Mouse (Mus musculus): Measurements from ENCODE around the gene Spata5.

Gene Spata5

DNA sequence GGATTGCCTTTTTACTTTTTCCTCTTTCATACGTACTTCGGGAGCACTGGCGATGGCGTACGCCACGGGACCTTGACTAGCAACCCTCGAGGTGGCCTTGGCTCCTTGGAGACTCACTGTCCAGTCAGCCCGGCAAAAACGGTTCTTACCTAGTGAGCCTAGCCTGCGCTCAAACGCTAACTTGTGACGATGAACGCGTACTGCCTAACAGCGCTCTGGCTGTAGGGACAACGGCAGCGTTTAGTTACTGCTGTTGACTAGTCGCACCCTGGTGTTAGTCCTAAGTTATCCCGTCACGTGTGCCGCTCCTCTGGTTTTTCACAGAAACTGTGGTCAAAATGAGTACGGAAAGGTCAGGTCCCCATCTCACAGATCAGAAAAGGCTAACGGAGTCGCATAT, 945 bp downstream of the Spata5 start:
- DNase-seq (ENCODE audit: low spot score in 2 of 2), result no peak

DNA sequence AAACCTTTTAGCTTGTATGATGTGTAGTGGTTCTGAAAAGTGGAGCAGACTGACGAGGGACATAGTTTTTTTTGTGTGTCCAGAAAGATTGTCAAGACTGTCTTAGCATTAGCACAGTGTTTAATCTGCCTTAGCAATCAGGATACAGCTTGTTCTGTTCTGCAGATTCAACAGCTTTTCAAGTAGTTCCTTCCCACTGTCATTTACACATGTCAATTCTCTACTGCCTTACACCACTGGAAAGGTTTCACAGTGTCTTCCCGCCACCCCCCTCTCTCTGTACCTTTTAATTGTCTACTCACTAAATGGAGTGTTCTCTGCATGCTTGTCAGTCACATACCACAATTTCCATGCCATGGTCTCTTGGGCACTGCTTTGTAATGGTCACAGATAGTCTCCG, 1.5 kb downstream of the Spata5 start:
- no peak for DNase-seq (ENCODE audit: low spot score in 2 of 2)

- no peak for DNase-seq (ENCODE audit: low spot score in 2 of 2)
Observed at GRCm38 (mm10) chr3:37426069-37426468, 6.4 kb downstream of the Spata5 start.

DNA sequence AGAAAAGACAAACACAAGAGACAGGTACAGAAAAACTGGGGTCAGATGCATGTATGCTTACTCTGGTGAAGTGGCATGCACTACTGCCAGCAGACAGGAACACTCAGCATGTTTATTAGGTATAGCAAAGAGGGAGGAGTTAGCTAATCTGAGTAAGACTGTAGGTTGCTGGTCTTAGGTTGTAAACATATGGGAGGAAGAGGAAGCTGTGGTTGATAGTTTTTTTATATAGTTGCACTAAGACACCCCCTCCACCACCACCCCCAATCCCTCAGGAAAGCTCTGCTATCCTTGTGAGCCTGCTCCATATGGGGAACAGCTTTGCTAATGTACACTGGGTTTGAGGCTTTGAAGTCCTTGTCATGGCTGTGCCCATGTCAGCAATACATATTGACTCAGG, 10.7 kb downstream of the Spata5 start:
- DNase-seq (ENCODE audit: low spot score in 2 of 2), result no peak

GRCm38 (mm10) chr3:37439770-37440169, 20.1 kb downstream of the Spata5 start:
- DNase-seq (ENCODE audit: low spot score in 2 of 2), result no peak

- DNase-seq (ENCODE audit: low spot score in 2 of 2), result no peak
Observed at GRCm38 (mm10) chr3:37443409-37443808, 23.7 kb downstream of the Spata5 start.

GRCm38 (mm10) chr3:37455992-37456391, 36.3 kb downstream of the Spata5 start:
- DNase-seq (ENCODE audit: low spot score in 2 of 2), result no peak

GRCm38 (mm10) chr3:37468170-37468569, 48.5 kb downstream of the Spata5 start:
- DNase-seq (ENCODE audit: low spot score in 2 of 2), result no peak

GRCm38 (mm10) chr3:37469353-37469752, 49.7 kb downstream of the Spata5 start:
- no peak for DNase-seq (ENCODE audit: low spot score in 2 of 2)

DNA sequence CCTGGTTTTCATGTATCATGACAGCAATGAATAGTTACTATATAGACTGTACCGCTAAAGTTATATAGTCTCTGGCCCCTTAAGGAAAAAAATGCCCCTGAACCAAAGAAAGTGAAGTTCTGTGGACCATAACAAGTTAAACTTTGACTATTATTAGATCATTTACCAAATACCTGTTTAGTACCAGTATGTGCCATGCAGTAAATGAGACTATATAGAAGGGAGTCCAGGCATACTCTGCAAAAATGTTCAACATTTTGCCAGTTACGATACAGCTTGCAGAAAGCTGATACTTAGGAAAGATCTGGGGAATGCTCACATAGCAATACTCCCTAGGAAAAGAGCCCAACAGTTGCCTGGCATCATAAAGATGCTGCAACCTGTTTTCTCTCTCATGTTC, 51.2 kb downstream of the Spata5 start:
- DNase-seq (ENCODE audit: low spot score in 2 of 2), result no peak

DNA sequence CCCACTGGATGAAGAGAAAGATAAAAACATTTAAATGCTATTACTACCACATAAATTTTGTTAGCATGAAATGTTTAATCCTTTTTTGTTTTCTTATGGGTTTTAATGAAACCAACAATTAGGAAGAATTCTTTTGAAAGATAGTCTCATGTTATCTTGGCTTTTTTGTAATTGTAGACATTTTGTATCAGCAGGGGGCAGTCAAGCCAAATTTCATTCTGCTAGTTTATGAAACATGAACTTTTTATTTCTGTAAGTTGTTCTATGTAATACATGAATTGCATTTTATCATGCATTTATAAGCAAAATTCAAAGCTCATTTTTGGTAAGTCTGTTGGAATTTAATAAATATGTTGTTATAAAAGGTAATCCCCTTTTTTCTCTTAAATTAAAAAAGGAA, 52.8 kb downstream of the Spata5 start:
- DNase-seq (ENCODE audit: low spot score in 2 of 2), result peak in 1 of 2 experiments; percentile 20

- no peak for DNase-seq (ENCODE audit: low spot score in 2 of 2)
Observed at GRCm38 (mm10) chr3:37476485-37476884, 56.8 kb downstream of the Spata5 start.

- DNase-seq (ENCODE audit: low spot score in 2 of 2), result no peak
Observed at GRCm38 (mm10) chr3:37477438-37478188, 57.9 kb downstream of the Spata5 start.

- DNase-seq (ENCODE audit: low spot score in 2 of 2), result no peak
Observed at GRCm38 (mm10) chr3:37479771-37480170, 60.1 kb downstream of the Spata5 start.

GRCm38 (mm10) chr3:37481295-37481694, 61.6 kb downstream of the Spata5 start:
- no peak for DNase-seq (ENCODE audit: low spot score in 2 of 2)

- no peak for DNase-seq (ENCODE audit: low spot score in 2 of 2)
Observed at GRCm38 (mm10) chr3:37482720-37483119, 63.0 kb downstream of the Spata5 start.

DNA sequence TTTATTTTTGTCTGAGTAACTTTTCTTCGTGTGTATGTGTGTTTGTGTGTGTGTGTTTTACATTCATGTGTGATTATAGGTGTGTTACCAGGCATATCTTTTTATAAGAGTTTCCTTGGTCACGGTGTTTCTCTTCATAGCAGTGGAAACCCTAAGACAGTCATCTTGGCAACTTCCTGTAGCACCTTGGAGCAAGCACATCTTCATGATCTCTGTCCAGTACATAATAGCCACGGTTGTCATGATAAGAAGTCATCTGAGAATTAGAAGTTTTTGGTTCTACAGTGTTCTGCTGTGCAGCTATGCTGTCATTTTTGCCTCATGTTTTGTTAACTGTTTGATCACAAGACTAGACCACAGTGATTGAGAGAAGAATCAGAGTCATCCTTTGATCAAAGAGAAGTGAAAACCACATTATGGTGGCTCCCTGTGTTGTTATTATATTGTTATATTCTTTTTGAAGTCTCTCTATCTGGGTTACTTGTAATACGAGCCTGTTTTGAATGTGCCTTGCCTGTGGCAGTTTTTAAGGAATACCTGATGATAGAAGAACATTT, 64.1 kb downstream of the Spata5 start:
- DNase-seq (ENCODE audit: low spot score in 2 of 2), result no peak

DNA sequence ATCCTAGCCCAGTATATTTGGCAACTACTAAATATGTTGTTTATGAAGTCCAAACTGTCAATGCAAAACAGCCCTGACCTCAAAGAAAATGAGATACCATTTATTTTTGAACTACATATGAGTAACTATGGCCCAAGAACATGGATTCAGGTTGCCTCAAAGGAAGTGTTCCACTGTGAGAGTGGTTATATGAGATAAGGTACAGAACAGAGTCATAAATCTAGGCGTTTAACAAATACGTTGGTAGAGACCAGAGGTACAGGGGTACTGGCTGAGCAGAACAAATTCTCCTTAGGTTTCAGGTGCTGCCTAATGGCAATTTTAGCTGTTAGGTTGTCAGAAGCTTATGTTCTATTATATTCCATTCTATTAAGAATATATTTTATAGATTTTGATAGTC, 67.9 kb downstream of the Spata5 start:
- no peak for DNase-seq (ENCODE audit: low spot score in 2 of 2)

- DNase-seq (ENCODE audit: low spot score in 2 of 2), result no peak
Observed at GRCm38 (mm10) chr3:37488173-37488572, 68.5 kb downstream of the Spata5 start.

GRCm38 (mm10) chr3:37490025-37490424, 70.3 kb downstream of the Spata5 start:
- DNase-seq (ENCODE audit: low spot score in 2 of 2), result no peak

DNA sequence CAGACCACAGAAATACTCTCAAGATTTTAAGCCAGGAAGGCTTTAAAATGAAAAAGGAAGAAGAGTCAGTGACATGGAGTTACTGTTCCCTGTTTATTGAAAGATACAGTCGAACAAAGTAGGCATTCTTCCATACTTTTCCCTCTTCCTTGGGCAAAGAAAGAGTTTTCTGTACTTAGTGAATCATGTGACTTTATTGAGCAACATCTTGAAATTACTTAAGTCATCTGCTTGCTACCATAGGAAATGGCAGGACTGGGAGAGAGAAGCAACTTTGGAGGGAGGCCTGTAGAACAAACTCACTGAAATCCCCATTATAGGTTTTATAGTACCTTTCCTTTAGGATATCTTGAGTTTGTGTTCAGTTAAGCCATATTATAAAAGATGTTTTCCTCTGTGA, 81.2 kb downstream of the Spata5 start:
- DNase-seq (ENCODE audit: low spot score in 2 of 2), result no peak

GRCm38 (mm10) chr3:37502552-37502951, 82.9 kb downstream of the Spata5 start:
- DNase-seq (ENCODE audit: low spot score in 2 of 2), result no peak

- no peak for DNase-seq (ENCODE audit: low spot score in 2 of 2)
Observed at GRCm38 (mm10) chr3:37503846-37504245, 84.2 kb downstream of the Spata5 start.
